Comparison of ENCODE assay signal across 12 mouse cellular contexts in the genomic region with DNA sequence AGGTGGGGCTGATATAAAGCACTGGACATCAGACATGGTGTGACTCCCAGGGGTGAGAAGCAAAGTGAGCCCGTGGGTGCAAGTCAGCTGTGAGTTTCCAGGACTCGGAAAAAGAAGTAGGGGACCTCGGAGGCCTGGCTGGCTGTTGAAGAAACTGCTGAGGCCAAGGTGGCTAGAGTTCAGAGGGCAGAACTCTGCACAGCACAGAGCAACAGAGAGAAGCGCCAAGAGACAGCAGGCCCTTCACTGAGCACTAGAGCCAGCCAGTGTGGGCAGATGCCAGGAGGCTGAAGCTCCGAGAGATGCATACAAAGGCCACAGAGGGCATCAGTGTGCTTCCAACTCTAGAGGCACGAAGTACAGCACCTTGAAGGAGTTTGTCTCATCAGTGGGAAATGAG. TPM values are rescaled to one million over a fixed set of nuclear protein-coding genes. Genes with fewer than 3 reads are reported as not detected.
A peak's percentile ranks its signal among the peaks of the same experiment; 100 is the strongest.
DNase-seq lines count a peak whose midpoint lies in the region; ATAC-seq and TF ChIP-seq lines count a peak whose summit lies in the region.
"Had no signal": no experiment of that assay in that cellular context is flagged by ENCODE, and none has a peak within 500 bp of the region (broad histone marks: within the 10 kb centered on the region; RNA-seq: fewer than 3 reads in every experiment).

No protein-coding gene starts in this region.

- no peak for TF ChIP-seq CTCF in heart, adult 2 months (IDR thresholded peaks at IDR 0.05)
- TF ChIP-seq CTCF in liver, embryonic 14.5 days (IDR thresholded peaks at IDR 0.05; ENCODE audit: low read depth) = peak; percentile 30; the same call in 1 of the 2 replicates

- H3K9me3 ChIP-seq in heart, embryonic 13.5 days = no peaks in the 10 kb centered on the region
- no peaks in the 10 kb centered on the region for H3K9me3 ChIP-seq in liver, embryonic 14.5 days (ENCODE audit: control insufficient read depth, low read length)
- H3K9me3 ChIP-seq in forebrain, embryonic 12.5 days = no peaks in the 10 kb centered on the region
- H3K9me3 ChIP-seq: embryonic facial prominence, embryonic 12.5 days; neural tube, embryonic 12.5 days had no signal

- H3K4me1 ChIP-seq in heart, adult 2 months (ENCODE audit: control insufficient read depth, insufficient read depth, low read length) = peaks cover 11% of the 10 kb centered on the region
- peaks cover 51% of the 10 kb centered on the region for H3K4me1 ChIP-seq in heart, embryonic 13.5 days
- peaks cover 15 to 27% of the 10 kb centered on the region in 2 experiments for H3K4me1 ChIP-seq in liver, embryonic 14.5 days (replicated peaks; ENCODE audit: control insufficient read depth in 2 of 2, insufficient read depth in 2 of 2, low read length in 1 of 2)
- no peaks in the 10 kb centered on the region for H3K4me1 ChIP-seq in forebrain, embryonic 12.5 days

- no peak for ATAC-seq in heart, embryonic 13.5 days (ENCODE audit: extremely low read depth, insufficient number of reproducible peaks, low FRiP score, low TSS enrichment)
- peak; percentile 31; the same call in 1 of the 2 replicates for ATAC-seq in liver, embryonic 14.5 days (ENCODE audit: insufficient read depth)
- ATAC-seq in forebrain, embryonic 12.5 days (ENCODE audit: low FRiP score) = no peak

- TF ChIP-seq EP300 in heart, adult 2 months (IDR thresholded peaks at IDR 0.05; ENCODE audit: insufficient read depth, low read depth, low read length) = 0 out of 2 replicates have a peak, but pooled peaks have one; percentile 20
- no peak for TF ChIP-seq EP300 in liver, embryonic 14.5 days (IDR thresholded peaks at IDR 0.05; ENCODE audit: low read depth)

- H3K4me3 ChIP-seq in heart, adult 2 months = no peak overlapping the region
- no peak overlapping the region for H3K4me3 ChIP-seq in heart, embryonic 13.5 days
- H3K4me3 ChIP-seq in liver, embryonic 14.5 days (ENCODE audit: insufficient read depth in 1 of 2, low read depth in 2 of 2, low read length in 2 of 2) = no peak overlapping the region
- H3K4me3 ChIP-seq in forebrain, embryonic 12.5 days (replicated peaks) = no peak overlapping the region
- H3K4me3 ChIP-seq: embryonic facial prominence, embryonic 12.5 days; neural tube, embryonic 12.5 days had no signal

- no peak overlapping the region for H3K4me2 ChIP-seq in heart, embryonic 13.5 days
- peak overlapping the region; percentile 54 for H3K4me2 ChIP-seq in liver, embryonic 14.5 days (ENCODE audit: low read depth)
- no peak overlapping the region for H3K4me2 ChIP-seq in forebrain, embryonic 12.5 days
- H3K4me2 ChIP-seq: embryonic facial prominence, embryonic 12.5 days; neural tube, embryonic 12.5 days had no signal

- intact Hi-C loops in heart, adult 2 months (cut with DNase I) = no loop called here

- no peaks in the 10 kb centered on the region for H3K79me2 ChIP-seq in heart, adult 2 months (replicated peaks; ENCODE audit: control insufficient read depth, insufficient read depth, low read length)

- WGBS in heart, adult 2 months = 26% methylated on average over 6 of the region's 6 CpGs
- WGBS in heart, embryonic 13.5 days = 51% methylated on average over 6 of the region's 6 CpGs
- 71% methylated on average over 6 of the region's 6 CpGs for WGBS in liver, embryonic 14.5 days (ENCODE audit: insufficient replicate concordance)
- WGBS in forebrain, embryonic 12.5 days = 89% methylated on average over 6 of the region's 6 CpGs

- no peak overlapping the region for H3K9ac ChIP-seq in heart, adult 2 months (ENCODE audit: low read depth, low read length)
- peak overlapping the region; percentile 5 for H3K9ac ChIP-seq in heart, embryonic 13.5 days
- H3K9ac ChIP-seq in liver, embryonic 14.5 days (replicated peaks) = peak overlapping the region; percentile 44
- no peak overlapping the region for H3K9ac ChIP-seq in forebrain, embryonic 12.5 days
- H3K9ac ChIP-seq: embryonic facial prominence, embryonic 12.5 days; neural tube, embryonic 12.5 days had no signal

- DNase-seq in heart, adult 2 months = peak; percentile 51 to 67
- no peak for DNase-seq in heart, postnatal 4 days
- DNase-seq in brain, adult 2 months (ENCODE audit: low read depth, low spot score) = peak; percentile 76
- no peak for DNase-seq in liver, embryonic 14.5 days (ENCODE audit: low read depth in 3 of 3, low spot score in 3 of 3)
- no peak for DNase-seq in frontal cortex, postnatal 36 days (ENCODE audit: low spot score in 2 of 2)
- DNase-seq in right cerebral cortex, postnatal 4 days = no peak
- DNase-seq: thymus, postnatal 25 days had no signal

- TF ChIP-seq POLR2A in heart, adult 2 months (IDR thresholded peaks at IDR 0.05; ENCODE audit: insufficient read depth, low read depth, low read length) = no peak

- peak overlapping the region; percentile 12; the same call in 1 of the 2 replicates for H3K27ac ChIP-seq in heart, adult 2 months
- H3K27ac ChIP-seq in heart, embryonic 13.5 days (replicated peaks) = peak overlapping the region; percentile 29
- peak overlapping the region; percentile 35 for H3K27ac ChIP-seq in liver, embryonic 14.5 days
- H3K27ac ChIP-seq in forebrain, embryonic 12.5 days = no peak overlapping the region
- H3K27ac ChIP-seq: embryonic facial prominence, embryonic 12.5 days; neural tube, embryonic 12.5 days had no signal

- H3K27me3 ChIP-seq in heart, adult 2 months (ENCODE audit: control insufficient read depth, insufficient read depth, low read length) = no peaks in the 10 kb centered on the region
- no peaks in the 10 kb centered on the region for H3K27me3 ChIP-seq in heart, embryonic 13.5 days (replicated peaks)
- no peaks in the 10 kb centered on the region for H3K27me3 ChIP-seq in liver, embryonic 14.5 days (ENCODE audit: control insufficient read depth, insufficient read depth, low read length)
- H3K27me3 ChIP-seq in forebrain, embryonic 12.5 days = no peaks in the 10 kb centered on the region
- H3K27me3 ChIP-seq: CH12.LX; embryonic facial prominence, embryonic 12.5 days; neural tube, embryonic 12.5 days had no signal

- H3K36me3 ChIP-seq in heart, adult 2 months (ENCODE audit: control insufficient read depth, insufficient read depth, low read length) = peaks cover 11% of the 10 kb centered on the region
- peaks cover 20% of the 10 kb centered on the region for H3K36me3 ChIP-seq in heart, embryonic 13.5 days
- H3K36me3 ChIP-seq in liver, embryonic 14.5 days (replicated peaks; ENCODE audit: control insufficient read depth, insufficient read depth, low read depth) = peaks cover 34% of the 10 kb centered on the region
- H3K36me3 ChIP-seq in forebrain, embryonic 12.5 days (replicated peaks) = no peaks in the 10 kb centered on the region; the same call in 1 of the 2 replicates
- H3K36me3 ChIP-seq: embryonic facial prominence, embryonic 12.5 days had no signal

RNA-seq across cellular contexts. Expression of gene Rnf141, which starts 26.1 kb away (rescaled TPM):
- total RNA-seq in heart, adult 2 months (2021) = 10 to 100 TPM; 33.2 to 36.4 TPM
- polyA plus RNA-seq in heart, adult 2 months (2012; rRNA removed) = 19.4 and 44.3 TPM in 2 replicates
- 10 to 100 TPM; 51.9 to 57.6 TPM for total RNA-seq in heart, postnatal 4 days (2021)
- polyA plus RNA-seq in heart, embryonic 13.5 days (2015; fragmentation: Nextera tagmentation; extraction: Ambion mirVana) = 27.6 and 29.2 TPM in 2 replicates
- 11.8 and 17.4 TPM in 2 replicates for polyA plus RNA-seq in liver, embryonic 14.5 days (2012; rRNA removed)
- polyA plus RNA-seq in liver, embryonic 14.5 days (2014; fragmentation: Nextera tagmentation; extraction: Ambion mirVana) = 25.4 and 25.9 TPM in 2 replicates
- 25.8 and 29.1 TPM in 2 replicates for polyA plus RNA-seq in forebrain, embryonic 12.5 days (2016; fragmentation: Nextera tagmentation; extraction: Ambion mirVana)

RNA-seq across cellular contexts. Expression of gene Lyve1, which starts 44.8 kb away (rescaled TPM):
- 10 to 100 TPM; 28.0 to 31.0 TPM for total RNA-seq in heart, adult 2 months (2021)
- 17.4 and 28.8 TPM in 2 replicates for polyA plus RNA-seq in heart, adult 2 months (2012; rRNA removed)
- 10 to 100 TPM in 1 of 2 experiments, 1 to 10 TPM in 1; 9.0 to 10.2 TPM for total RNA-seq in heart, postnatal 4 days (2021)
- 6.2 TPM in 2 replicates for polyA plus RNA-seq in heart, embryonic 13.5 days (2015; fragmentation: Nextera tagmentation; extraction: Ambion mirVana)
- 18.3 and 24.6 TPM in 2 replicates for polyA plus RNA-seq in liver, embryonic 14.5 days (2012; rRNA removed)
- polyA plus RNA-seq in liver, embryonic 14.5 days (2014; fragmentation: Nextera tagmentation; extraction: Ambion mirVana) = 22.2 and 22.7 TPM in 2 replicates
- 3.0 and 3.3 TPM in 2 replicates for polyA plus RNA-seq in forebrain, embryonic 12.5 days (2016; fragmentation: Nextera tagmentation; extraction: Ambion mirVana)
- total RNA-seq: CH12.LX had no signal

RNA-seq across cellular contexts. Expression of gene Ampd3, which starts 50.2 kb away (rescaled TPM):
- total RNA-seq in heart, adult 2 months (2021) = 10 to 100 TPM; 38.9 to 43.6 TPM
- polyA plus RNA-seq in heart, adult 2 months (2012; rRNA removed) = 29.9 and 40.4 TPM in 2 replicates
- 10 to 100 TPM; 23.8 to 30.3 TPM for total RNA-seq in heart, postnatal 4 days (2021)
- polyA plus RNA-seq in heart, embryonic 13.5 days (2015; fragmentation: Nextera tagmentation; extraction: Ambion mirVana) = 5.1 and 6.0 TPM in 2 replicates
- 19.4 and 21.9 TPM in 2 replicates for polyA plus RNA-seq in liver, embryonic 14.5 days (2012; rRNA removed)
- 28.6 and 32.9 TPM in 2 replicates for polyA plus RNA-seq in liver, embryonic 14.5 days (2014; fragmentation: Nextera tagmentation; extraction: Ambion mirVana)
- polyA plus RNA-seq in forebrain, embryonic 12.5 days (2016; fragmentation: Nextera tagmentation; extraction: Ambion mirVana) = 0.94 and 1.2 TPM in 2 replicates

Comparison
In these comparisons a context has a peak if more than half of its experiments do, and no peak if none do; other contexts are left out.
1. DNase-seq: peak in heart, adult 2 months (2 of 2) and brain, adult 2 months (single experiment); none in heart, postnatal 4 days (single experiment), liver, embryonic 14.5 days (0 of 3), frontal cortex, postnatal 36 days (0 of 2) and right cerebral cortex, postnatal 4 days (single experiment).
2. H3K9ac ChIP-seq: peak in heart, embryonic 13.5 days (single experiment) and liver, embryonic 14.5 days (single experiment); none in heart, adult 2 months (single experiment) and forebrain, embryonic 12.5 days (single experiment).